Mouse (Mus musculus) heart, embryonic 11.5 days (tissue): Measurements from ENCODE around the gene Socs7. TPM values are rescaled to one million over a fixed set of nuclear protein-coding genes. Genes with fewer than 3 reads are reported as not detected.

Experiments
- ATAC-seq: fragments of 200-750 bp; cut with Nextera tagmentation; replicated peaks from 2 replicates; pipeline ENCODE4 v1.8.0; 2017; ENCODE audit warnings: moderate library complexity; ENCODE audit not compliant: insufficient number of reproducible peaks, low FRiP score, low TSS enrichment
- H3K27ac ChIP-seq: fragments of 300-500 bp; sonication (generic); 2 replicates; pipeline ENCODE4 v1.5.1; 2014; ENCODE audit warnings: mild to moderate bottlenecking, low read depth, low read length
- H3K27me3 ChIP-seq: fragments of 300-500 bp; sonication (generic); 2 replicates; pipeline ENCODE4 v1.6.1; 2014; ENCODE audit warnings: mild to moderate bottlenecking, low read length, mixed read lengths; ENCODE audit not compliant: control insufficient read depth, insufficient read depth
- H3K36me3 ChIP-seq: fragments of 300-500 bp; sonication (generic); 2 replicates; pipeline ENCODE4 v1.6.1; 2014; ENCODE audit warnings: mild to moderate bottlenecking, low read length, moderate library complexity, mixed read lengths; ENCODE audit not compliant: control insufficient read depth, insufficient read depth
- H3K4me1 ChIP-seq: fragments of 300-500 bp; sonication (generic); 2 replicates; pipeline ENCODE4 v1.6.1; 2014; ENCODE audit warnings: low read length; ENCODE audit not compliant: control insufficient read depth, insufficient read depth
- H3K4me2 ChIP-seq: fragments of 300-500 bp; sonication (generic); 2 replicates; pipeline ENCODE4 v1.6.1; 2014; ENCODE audit warnings: mild to moderate bottlenecking, moderate library complexity
- H3K4me3 ChIP-seq: fragments of 300-500 bp; sonication (generic); 2 replicates; pipeline ENCODE4 v1.5.1; 2014; ENCODE audit warnings: low read depth, low read length
- H3K9ac ChIP-seq: fragments of 300-500 bp; sonication (generic); 2 replicates; pipeline ENCODE4 v1.6.1; 2014; ENCODE audit warnings: mild to moderate bottlenecking, low read depth, low read length, moderate library complexity
- H3K9me3 ChIP-seq: fragments of 300-500 bp; sonication (generic); replicated peaks from 2 replicates; pipeline ENCODE4 v1.6.1; 2016; ENCODE audit warnings: low read length; ENCODE audit not compliant: control insufficient read depth
- WGBS: fragments of 180-500 bp; shearing (Covaris S2); extraction: QIAGEN DNeasy Blood & Tissue Kit; methylation state at CpG from one replicate; pipeline ENCODE4 v1.1.7; 2014; ENCODE audit not compliant: insufficient replicate concordance; 5-methylcytosine and 5-hydroxymethylcytosine counted together
- polyA plus RNA-seq: library from polyadenylated mRNA; unstranded; fragments of >200 nt; fragmentation: Nextera tagmentation; extraction: Ambion mirVana; gene quantifications from 2 replicates; pipeline ENCODE4 v1.2.1, GENCODE M21; 2014

The Socs7 gene
- polyA plus RNA-seq, 1 experiment from 2014 or later, result 2.9 TPM

GRCm38 (mm10) chr11:97325224-97325623, 37.1 kb upstream of the Socs7 start:
- WGBS, result 64% methylated on average over 1 of the region's 1 CpGs
- Histone ChIP-seq H3K27ac (no peak overlapping the region), H3K4me1 (no peaks in the 10 kb centered on the region), H3K9ac (no peak overlapping the region), H3K36me3 (peaks cover 30% of the 10 kb centered on the region), H3K4me2 (no peak overlapping the region), H3K9me3 (no peaks in the 10 kb centered on the region), H3K4me3 (no peak overlapping the region), H3K27me3 (no peaks in the 10 kb centered on the region)
- ATAC-seq, result no peak

- no peak overlapping the region for H3K4me3 ChIP-seq
These were observed 34.2 kb upstream of the Socs7 start for GRCm38 (mm10) chr11:97328148-97328547.

GRCm38 (mm10) chr11:97330315-97330714, 32.0 kb upstream of the Socs7 start:
- ATAC-seq, result no peak
- no peak overlapping the region for H3K9ac ChIP-seq
- no peak overlapping the region for H3K27ac ChIP-seq
- no peaks in the 10 kb centered on the region for H3K4me1 ChIP-seq
- H3K36me3 ChIP-seq, result peaks cover 22% of the 10 kb centered on the region
- no peak overlapping the region for H3K4me3 ChIP-seq
- 97% methylated on average over 1 of the region's 1 CpGs for WGBS
- peaks cover 4% of the 10 kb centered on the region for H3K27me3 ChIP-seq
- no peak overlapping the region for H3K4me2 ChIP-seq
- H3K9me3 ChIP-seq, result no peaks in the 10 kb centered on the region

More at GRCm38 (mm10) chr11:97328148-97328547, 34.2 kb upstream of the Socs7 start:
- no peak for ATAC-seq
- WGBS, result 27% methylated on average over 9 of the region's 9 CpGs
- no peaks in the 10 kb centered on the region for H3K27me3 ChIP-seq
- H3K9ac ChIP-seq, result no peak overlapping the region
- peaks cover 30% of the 10 kb centered on the region for H3K36me3 ChIP-seq
- H3K9me3 ChIP-seq, result no peaks in the 10 kb centered on the region
- no peak overlapping the region for H3K4me2 ChIP-seq
- no peak overlapping the region for H3K27ac ChIP-seq
- no peaks in the 10 kb centered on the region for H3K4me1 ChIP-seq

GRCm38 (mm10) chr11:97331231-97332190, 30.8 kb upstream of the Socs7 start:
- H3K9me3 ChIP-seq, result no peaks in the 10 kb centered on the region
- 85% methylated on average over 12 of the region's 12 CpGs for WGBS
- ATAC-seq, result no peak
- no peak overlapping the region for H3K4me2 ChIP-seq
- no peaks in the 10 kb centered on the region for H3K4me1 ChIP-seq
- no peak overlapping the region for H3K4me3 ChIP-seq
- H3K9ac ChIP-seq, result 0 out of 2 replicates have a peak overlapping the region, but pooled peaks have one; percentile 16
- H3K36me3 ChIP-seq, result peaks cover 17% of the 10 kb centered on the region
- H3K27me3 ChIP-seq, result peaks cover 11% of the 10 kb centered on the region
- H3K27ac ChIP-seq, result no peak overlapping the region

GRCm38 (mm10) chr11:97333044-97333443, 29.3 kb upstream of the Socs7 start:
- Histone ChIP-seq H3K4me3 (no peak overlapping the region), H3K27ac (no peak overlapping the region), H3K4me1 (no peaks in the 10 kb centered on the region), H3K4me2 (no peak overlapping the region), H3K9ac (no peak overlapping the region), H3K9me3 (no peaks in the 10 kb centered on the region), H3K27me3 (peaks cover 23% of the 10 kb centered on the region), H3K36me3 (peaks cover 12% of the 10 kb centered on the region; the same call in 1 of the 2 replicates)
- ATAC-seq, result no peak
- WGBS, result 50% methylated on average over 9 of the region's 9 CpGs

GRCm38 (mm10) chr11:97333896-97334295, 28.5 kb upstream of the Socs7 start:
- peaks cover 30% of the 10 kb centered on the region for H3K27me3 ChIP-seq
- no peak overlapping the region for H3K4me2 ChIP-seq
- no peak overlapping the region for H3K9ac ChIP-seq
- ATAC-seq, result no peak
- peaks cover 7% of the 10 kb centered on the region for H3K4me1 ChIP-seq
- WGBS, result 70% methylated on average over 1 of the region's 1 CpGs
- H3K4me3 ChIP-seq, result no peak overlapping the region
- peaks cover 11% of the 10 kb centered on the region; the same call in 1 of the 2 replicates for H3K36me3 ChIP-seq
- no peaks in the 10 kb centered on the region for H3K9me3 ChIP-seq
- no peak overlapping the region for H3K27ac ChIP-seq

- Histone ChIP-seq H3K9ac (no peak overlapping the region), H3K4me3 (no peak overlapping the region), H3K9me3 (no peaks in the 10 kb centered on the region), H3K4me2 (no peak overlapping the region), H3K27me3 (peaks cover 33% of the 10 kb centered on the region), H3K36me3 (peaks cover 6% of the 10 kb centered on the region; the same call in 1 of the 2 replicates), H3K4me1 (peaks cover 9% of the 10 kb centered on the region), H3K27ac (no peak overlapping the region)
- WGBS, result 74% methylated on average over 9 of the region's 9 CpGs
- ATAC-seq, result no peak
These were observed 28.0 kb upstream of the Socs7 start for GRCm38 (mm10) chr11:97334400-97334799.

- ATAC-seq, result no peak
- WGBS, result 49% methylated on average over 6 of the region's 6 CpGs
- H3K4me2 ChIP-seq, result no peak overlapping the region
- no peaks in the 10 kb centered on the region for H3K36me3 ChIP-seq
- peaks cover 41% of the 10 kb centered on the region for H3K27me3 ChIP-seq
- H3K27ac ChIP-seq, result no peak overlapping the region
- no peak overlapping the region for H3K9ac ChIP-seq
- no peak overlapping the region for H3K4me3 ChIP-seq
- peaks cover 9% of the 10 kb centered on the region for H3K4me1 ChIP-seq
- no peaks in the 10 kb centered on the region for H3K9me3 ChIP-seq
These were observed 26.1 kb upstream of the Socs7 start for GRCm38 (mm10) chr11:97336238-97336637.
